Mouse (Mus musculus) spleen, adult 10 weeks (tissue): Measurements from ENCODE around the gene Nhej1. TPM values are rescaled to one million over a fixed set of nuclear protein-coding genes. Genes with fewer than 3 reads are reported as not detected.

Source experiments
- polyA plus RNA-seq: library from polyadenylated mRNA; stranded (reverse); fragments of 350-450 nt; fragmentation: Illumina TruSeq; extraction: RNeasy Lipid Tissue Mini Kit (QIAGEN cat#74804); gene quantifications from one replicate; pipeline ENCODE4 v1.2.3, GENCODE M21; 2015; ENCODE audit warnings: low replicate concordance; ENCODE audit not compliant: insufficient read depth

The Nhej1 gene
- polyA plus RNA-seq, result 5.4 TPM

GRCm38 (mm10) chr1:75124346-75125321 lies at the start of gene Nhej1:
Gene Nhej1 (minus strand): TSS chr1:75125200.

GRCm38 (mm10) chr1:75168472-75169464 lies 43.8 kb upstream of the Nhej1 start, which contains the start of gene Zfand2b:
Gene Zfand2b (plus strand): TSS chr1:75168646.

GRCm38 (mm10) chr1:75142301-75143261 lies 17.6 kb upstream of the Nhej1 start, which contains the start of the genes Cnppd1 and Retreg2:
Gene Cnppd1 (minus strand): TSS chr1:75142711.
Gene Retreg2 (plus strand): TSS chr1:75142778.

GRCm38 (mm10) chr1:75133421-75134207 lies 8.6 kb upstream of the Nhej1 start, which contains the start of gene Slc23a3:
Gene Slc23a3 (minus strand): TSS chr1:75133890.

GRCm38 (mm10) chr1:74951556-74952210 lies 173.3 kb downstream of the Nhej1 start, which contains the start of gene Ihh:
Gene Ihh (minus strand): TSS chr1:74951672.

GRCm38 (mm10) chr1:74935402-74935801 lies 189.6 kb downstream of the Nhej1 start, which contains the start of gene Cfap65:
Gene Cfap65 (minus strand): TSS chr1:74935599.

Other genes starting within 250 kb of the Nhej1 start
- gene Fev, start 239.8 kb downstream of the Nhej1 start, polyA plus RNA-seq, result not detected
- gene Cryba2, start 232.1 kb downstream of the Nhej1 start, polyA plus RNA-seq, result not detected
- gene Cfap65, start 189.6 kb downstream of the Nhej1 start, polyA plus RNA-seq, result not detected
- gene Ihh, start 173.5 kb downstream of the Nhej1 start, polyA plus RNA-seq, result not detected
- gene Slc23a3, start 8.7 kb upstream of the Nhej1 start, polyA plus RNA-seq, result 0.33 TPM
- gene Cnppd1, start 17.5 kb upstream of the Nhej1 start, polyA plus RNA-seq, result 63.6 TPM
- gene Retreg2, start 17.6 kb upstream of the Nhej1 start, polyA plus RNA-seq, result 43.0 TPM
- gene Zfand2b, start 43.4 kb upstream of the Nhej1 start, polyA plus RNA-seq, result 16.0 TPM
- 7.9 TPM for gene Abcb6, start 55.2 kb upstream of the Nhej1 start, polyA plus RNA-seq
- 38.1 TPM for gene Ankzf1, start 67.0 kb upstream of the Nhej1 start, polyA plus RNA-seq
- 12.6 TPM for gene Atg9a, start 67.0 kb upstream of the Nhej1 start, polyA plus RNA-seq
- gene Glb1l, start 85.6 kb upstream of the Nhej1 start, polyA plus RNA-seq, result 25.5 TPM
- 82.7 TPM for gene Stk16, start 85.6 kb upstream of the Nhej1 start, polyA plus RNA-seq
- gene Tuba4a, start 94.7 kb upstream of the Nhej1 start, polyA plus RNA-seq, result 76.6 TPM
- not detected for gene A630095N17Rik, start 106.9 kb upstream of the Nhej1 start, polyA plus RNA-seq
- gene Dnajb2, start 111.2 kb upstream of the Nhej1 start, polyA plus RNA-seq, result 31.4 TPM
- not detected for gene Ptprn, start 139.3 kb upstream of the Nhej1 start, polyA plus RNA-seq
- not detected for gene Resp18, start 153.2 kb upstream of the Nhej1 start, polyA plus RNA-seq
- gene Dnpep, start 192.8 kb upstream of the Nhej1 start, polyA plus RNA-seq, result 14.7 TPM
- gene Des, start 235.1 kb upstream of the Nhej1 start, polyA plus RNA-seq, result 23.7 TPM